ENCODE assay signal across 18 mouse cellular contexts in the genomic region with DNA sequence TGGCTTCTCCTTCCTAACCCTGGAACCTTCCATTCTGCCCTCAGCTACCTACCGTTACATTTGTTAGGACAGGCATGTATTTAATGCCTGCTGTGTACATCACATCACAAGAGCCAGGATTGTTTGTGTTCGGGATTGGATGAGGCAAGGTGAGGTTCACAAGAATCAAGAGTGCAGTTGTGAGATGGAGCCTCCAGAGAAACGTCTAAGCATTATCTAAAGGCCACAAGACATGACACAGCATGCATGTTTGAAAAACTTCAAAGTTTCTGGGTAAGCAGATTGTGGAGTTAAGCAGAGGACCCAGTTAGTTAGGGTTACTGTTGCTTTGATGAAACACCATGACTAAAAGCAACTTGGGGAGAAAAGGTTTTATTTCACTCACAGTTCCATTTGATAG.
"Had no signal": no experiment of that assay in that cellular context is flagged by ENCODE, and none has a peak within 500 bp of the region (broad histone marks: within the 10 kb centered on the region; RNA-seq: fewer than 3 reads in every experiment).

No protein-coding gene starts in this region.

- H3K9ac ChIP-seq: limb, embryonic 13.5 days; liver, embryonic 15.5 days; lung, embryonic 14.5 days; neural tube, embryonic 15.5 days had no signal

- H3K4me2 ChIP-seq: limb, embryonic 13.5 days; liver, embryonic 15.5 days; lung, embryonic 14.5 days; neural tube, embryonic 15.5 days had no signal

- H3K27ac ChIP-seq: layer of hippocampus, adult 2 months; limb, embryonic 13.5 days; liver, embryonic 15.5 days; midbrain, embryonic 10.5 days; neural tube, embryonic 15.5 days had no signal

- H3K4me1 ChIP-seq: neural tube, embryonic 15.5 days had no signal

- H3K36me3 ChIP-seq: limb, embryonic 13.5 days; liver, embryonic 15.5 days; midbrain, embryonic 10.5 days; neural tube, embryonic 15.5 days had no signal

- H3K27me3 ChIP-seq: limb, embryonic 13.5 days; liver, embryonic 15.5 days; neural tube, embryonic 15.5 days had no signal

- DNase-seq: kidney, adult 11 months; kidney, adult 9 months; kidney, postnatal 10 days; kidney, postnatal 4 days; left cerebral cortex, postnatal 4 days; lung, embryonic 14.5 days; lung, postnatal 10 days; lung, postnatal 4 days; midbrain, embryonic 14.5 days; right cerebral cortex, adult 18-20 months; right cerebral cortex, postnatal 25 days; thymus, postnatal 36 days had no signal

- H3K9me3 ChIP-seq: limb, embryonic 13.5 days; liver, embryonic 15.5 days; midbrain, embryonic 10.5 days; neural tube, embryonic 15.5 days had no signal

- H3K4me3 ChIP-seq: layer of hippocampus, adult 2 months; limb, embryonic 13.5 days; liver, embryonic 15.5 days; midbrain, embryonic 10.5 days; myocyte; neural tube, embryonic 15.5 days had no signal
